Mouse (Mus musculus): Measurements from ENCODE around the gene Mctp1. TPM values are rescaled to one million over a fixed set of nuclear protein-coding genes. Genes with fewer than 3 reads are reported as not detected.
"Not testable (repeated sequence)": the region's sequence is repeated elsewhere in the genome, so short reads cannot be mapped to it uniquely, and the experiment has no call there.

Mctp1 gene
- polyA plus RNA-seq, 3 experiments from 2014 or later, result 4.7 to 32.3 (median 12.1) TPM

DNA sequence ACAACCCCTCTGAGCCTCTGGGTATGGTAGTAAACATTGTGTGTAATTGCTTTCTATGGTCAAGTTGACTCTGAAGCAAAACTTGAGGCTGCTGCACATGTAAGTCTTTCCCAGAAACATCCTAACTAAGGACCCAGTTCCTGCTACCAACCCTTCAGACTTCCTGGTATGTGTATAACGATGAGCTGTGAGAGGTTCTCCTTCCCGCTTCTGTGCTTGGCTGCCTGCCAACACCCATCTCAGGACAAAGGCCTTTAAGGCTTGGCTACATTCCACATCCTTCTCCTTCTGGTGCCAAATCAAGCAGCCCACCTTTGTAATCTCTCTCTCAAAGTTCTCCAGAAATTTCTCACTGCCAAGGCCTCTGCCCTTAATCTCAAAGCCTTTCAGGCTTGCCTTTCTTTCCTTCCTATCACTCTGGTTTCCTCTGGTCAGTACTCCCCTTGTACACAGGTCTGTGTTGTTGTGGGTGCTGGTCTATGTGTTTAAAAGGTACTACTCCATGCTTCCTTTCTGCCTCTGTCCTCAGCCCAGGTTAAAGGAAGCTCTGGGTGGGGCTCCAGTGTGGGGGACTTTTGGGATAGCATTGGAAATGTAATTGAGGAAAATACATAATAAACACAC is 99.9 kb downstream of the Mctp1 start:
- no peak for ATAC-seq

DNA sequence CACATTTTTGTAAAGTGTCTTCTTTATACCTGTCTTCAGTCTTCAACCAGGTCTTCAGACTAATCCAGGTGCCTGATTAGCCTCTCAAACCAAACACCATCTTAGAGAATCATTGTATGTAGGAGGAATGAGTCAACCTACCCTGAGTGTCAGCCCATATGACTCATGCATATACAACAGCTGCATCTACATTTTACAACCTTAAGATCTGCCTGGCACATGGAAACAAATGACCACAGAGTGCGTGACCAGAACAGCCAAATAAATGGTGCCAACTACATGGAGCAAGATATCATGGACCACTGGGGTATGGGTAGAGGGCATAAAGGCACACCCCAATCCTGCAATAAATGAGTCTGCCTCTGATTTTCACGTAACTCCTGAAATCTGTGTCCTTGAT is 131.6 kb downstream of the Mctp1 start:
- no peak for ATAC-seq

DNA sequence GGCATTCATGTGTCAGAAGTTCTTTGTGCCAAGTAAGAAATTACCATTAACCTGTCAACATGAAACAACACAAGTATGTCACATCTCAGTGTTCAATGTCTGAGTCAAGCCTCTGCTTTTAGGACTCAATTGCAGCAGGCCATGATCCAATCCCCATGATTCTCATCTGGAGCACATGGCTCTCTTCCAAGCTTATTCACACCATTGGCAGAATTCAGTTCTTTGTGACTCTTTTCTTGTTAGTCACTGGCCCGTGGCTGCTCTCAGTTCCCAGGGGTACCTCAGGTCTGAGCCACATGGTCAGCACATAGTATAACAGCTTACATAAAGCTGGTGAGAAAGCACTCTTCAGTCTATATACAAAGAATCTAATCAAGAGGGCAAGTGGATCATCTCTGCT is 138.8 kb downstream of the Mctp1 start:
- ATAC-seq, result no peak

DNA sequence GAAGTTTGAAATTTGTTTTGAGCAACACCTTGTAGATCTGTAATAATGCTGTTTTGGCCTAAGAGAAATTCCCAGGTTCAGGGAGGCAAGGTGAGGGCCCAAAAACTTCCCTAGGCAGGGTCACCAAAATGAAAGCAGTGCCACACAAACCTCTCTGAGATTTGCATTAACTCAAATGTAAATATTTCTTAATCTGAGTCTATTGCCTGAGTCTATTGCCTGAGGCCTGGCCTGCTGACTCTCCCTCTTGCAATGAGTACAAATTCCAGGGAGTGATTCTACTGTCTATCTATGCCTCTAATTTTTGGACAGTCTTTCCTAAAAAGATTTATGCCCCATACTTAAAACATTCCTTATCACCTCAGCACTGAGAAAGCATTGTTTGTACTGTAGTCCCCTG is 143.0 kb downstream of the Mctp1 start:
- no peak for ATAC-seq

DNA sequence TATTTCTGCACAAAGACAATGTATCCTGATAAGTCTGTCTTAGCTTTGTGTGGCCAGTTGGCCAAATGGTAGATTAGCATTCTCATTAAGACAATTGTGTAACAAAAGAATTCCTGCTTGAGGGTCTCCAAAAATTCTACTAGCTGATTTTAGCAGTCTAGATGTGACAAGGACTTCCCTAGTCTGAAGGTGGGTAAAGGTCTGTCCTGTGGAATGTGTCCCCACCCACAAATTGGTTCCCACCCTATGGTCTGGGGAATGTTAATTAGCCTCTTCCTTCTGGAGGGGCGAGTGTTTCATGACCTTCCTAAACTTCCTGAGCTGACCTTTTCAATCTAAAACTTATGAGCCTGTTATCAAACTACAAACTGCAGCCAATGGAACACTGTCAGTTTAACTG is 143.4 kb downstream of the Mctp1 start:
- no peak for ATAC-seq

DNA sequence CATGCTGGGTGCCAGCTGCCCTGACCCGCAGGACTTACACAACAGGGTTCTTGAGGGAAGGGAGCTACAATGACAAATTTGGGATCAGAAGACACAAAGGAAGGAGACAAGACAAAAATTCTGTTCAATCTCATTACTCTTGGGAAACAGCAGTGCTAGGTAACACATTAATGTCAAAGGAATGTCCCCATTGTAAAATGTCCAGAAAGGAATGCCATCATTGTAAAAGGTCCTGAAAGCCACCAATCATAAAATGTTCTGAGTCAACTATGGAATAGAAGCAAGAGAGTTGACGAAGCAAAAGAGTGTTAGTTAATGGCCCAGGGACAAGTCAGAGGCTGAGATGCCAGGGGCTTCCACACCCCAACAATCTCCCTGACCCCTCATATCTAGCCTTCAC is 145.6 kb downstream of the Mctp1 start:
- ATAC-seq, result no peak

DNA sequence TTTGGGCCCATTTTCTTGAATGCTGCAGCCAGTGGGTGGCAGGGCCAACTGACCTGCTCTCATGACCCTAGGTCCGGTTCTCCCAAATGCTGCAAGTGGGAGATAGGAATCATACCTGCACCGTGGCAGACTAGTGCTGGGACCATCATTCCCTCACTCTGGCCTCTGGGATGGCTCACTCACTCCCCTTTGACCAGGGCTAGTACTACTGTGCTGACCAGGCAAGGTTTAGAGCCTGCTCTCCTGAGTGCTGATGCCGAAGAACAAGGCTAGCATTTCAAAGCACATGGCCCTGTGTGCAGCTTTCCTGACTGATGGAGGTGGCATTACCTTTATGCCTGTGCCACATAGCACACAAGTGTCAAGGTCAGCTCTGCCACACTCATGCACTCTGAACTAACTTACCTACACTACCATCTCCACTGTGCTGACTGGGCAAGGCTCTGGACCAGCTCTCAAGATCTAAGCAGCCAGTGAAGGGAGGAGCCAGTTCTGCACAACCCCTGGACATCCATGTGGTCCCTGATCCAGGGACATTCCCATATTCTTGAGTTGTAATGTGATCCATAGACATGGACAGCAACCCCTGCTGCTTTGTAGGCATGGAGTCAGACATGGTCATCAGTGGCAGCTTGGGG is 146.7 kb downstream of the Mctp1 start:
- no peak for ATAC-seq

DNA sequence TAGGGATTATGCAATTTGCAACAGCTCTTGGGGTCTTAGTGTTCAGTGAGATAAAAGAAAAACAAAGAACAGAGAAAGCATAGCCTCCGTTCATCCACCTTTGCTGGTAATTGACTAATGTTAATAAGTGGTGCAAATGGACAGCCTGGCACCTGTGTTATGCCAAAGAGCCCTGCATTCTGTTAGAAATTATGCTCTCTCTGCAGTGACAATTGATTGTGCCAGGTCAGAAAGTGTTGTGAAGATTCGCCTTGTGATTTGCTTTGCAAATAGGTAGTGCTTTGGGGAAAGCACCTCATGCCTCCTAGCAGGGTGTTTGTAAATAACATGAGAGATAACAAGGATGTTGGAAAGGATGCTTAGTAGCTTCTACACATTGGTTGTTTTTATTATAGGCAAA is 163.5 kb downstream of the Mctp1 start:
- ATAC-seq, result no peak

DNA sequence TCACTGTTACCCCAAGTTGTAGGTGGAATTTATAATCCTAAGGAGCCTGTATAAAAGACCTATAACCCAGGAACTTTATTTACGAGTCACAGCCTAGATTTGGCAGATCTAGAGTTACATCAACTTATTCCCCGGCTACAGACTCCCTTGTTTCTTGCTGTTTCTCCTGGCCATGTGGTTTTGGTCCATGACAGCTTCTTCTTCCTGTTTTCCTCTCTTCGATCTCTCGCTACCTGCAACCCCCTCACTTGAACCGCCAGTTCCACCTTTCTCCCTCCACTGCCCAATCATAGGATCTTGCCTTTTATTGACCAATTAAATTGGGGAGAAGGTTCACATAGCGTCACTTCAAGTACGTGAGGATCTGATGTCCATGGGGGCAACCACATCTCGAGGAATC is 176.6 kb downstream of the Mctp1 start:
- ATAC-seq, result no peak

DNA sequence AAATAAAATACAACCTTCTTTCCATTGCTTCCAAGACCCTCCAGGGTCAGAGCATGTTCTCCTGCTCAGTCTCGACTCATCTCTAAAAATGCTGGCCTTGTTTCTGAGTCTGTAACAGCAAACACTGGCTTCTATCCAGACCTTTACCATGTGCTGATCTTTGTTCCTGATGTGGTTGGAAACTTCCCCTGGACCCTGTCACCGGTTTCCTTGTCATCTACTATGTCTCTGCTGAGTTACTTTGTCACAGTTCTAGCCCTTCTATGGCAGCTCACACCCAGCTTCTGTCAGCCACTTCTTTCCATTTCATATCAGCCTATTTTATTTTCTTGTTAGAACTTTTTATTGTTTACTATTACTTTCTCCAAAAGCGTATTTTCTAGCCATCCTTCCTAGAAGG is 177.3 kb downstream of the Mctp1 start:
- ATAC-seq, result no peak

DNA sequence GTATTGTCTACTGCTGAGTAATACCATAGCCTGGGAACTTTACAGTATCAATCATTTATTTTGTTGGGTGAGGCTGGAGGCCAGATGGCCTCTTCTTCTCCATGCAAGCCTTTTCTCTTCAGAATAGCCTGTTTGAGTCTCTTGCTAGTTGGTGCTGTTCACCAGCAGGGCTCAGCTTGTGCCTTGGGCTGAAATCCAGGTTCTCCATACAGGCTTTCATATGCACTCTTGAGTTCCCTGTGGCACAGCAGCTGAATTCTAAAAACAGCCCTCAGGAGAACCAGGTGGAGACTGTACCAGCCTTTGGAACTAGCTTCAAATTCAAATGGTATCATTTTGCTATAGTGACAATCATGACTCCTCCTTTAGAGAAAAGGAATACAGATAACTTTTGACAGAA is 179.7 kb downstream of the Mctp1 start:
- no peak for ATAC-seq

DNA sequence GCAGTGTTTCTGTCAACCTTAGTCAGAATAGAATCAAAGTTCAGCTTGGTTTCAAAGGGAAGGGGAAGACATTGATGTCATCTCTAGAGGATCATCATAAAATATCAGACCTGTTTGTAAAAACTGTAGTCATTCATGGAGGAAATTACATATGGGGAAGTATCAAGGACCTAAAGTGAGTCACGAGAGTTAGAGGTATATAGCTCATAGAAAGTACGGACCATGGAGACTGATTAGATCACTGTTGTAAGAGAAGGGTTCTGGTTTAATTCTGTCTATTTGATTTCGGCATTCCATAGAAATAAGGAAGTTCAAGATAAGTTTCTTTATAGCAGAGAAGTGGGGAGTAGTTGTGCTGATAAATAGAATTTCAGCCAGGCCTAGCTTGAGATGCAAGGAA is 181.7 kb downstream of the Mctp1 start:
- ATAC-seq, result no peak

DNA sequence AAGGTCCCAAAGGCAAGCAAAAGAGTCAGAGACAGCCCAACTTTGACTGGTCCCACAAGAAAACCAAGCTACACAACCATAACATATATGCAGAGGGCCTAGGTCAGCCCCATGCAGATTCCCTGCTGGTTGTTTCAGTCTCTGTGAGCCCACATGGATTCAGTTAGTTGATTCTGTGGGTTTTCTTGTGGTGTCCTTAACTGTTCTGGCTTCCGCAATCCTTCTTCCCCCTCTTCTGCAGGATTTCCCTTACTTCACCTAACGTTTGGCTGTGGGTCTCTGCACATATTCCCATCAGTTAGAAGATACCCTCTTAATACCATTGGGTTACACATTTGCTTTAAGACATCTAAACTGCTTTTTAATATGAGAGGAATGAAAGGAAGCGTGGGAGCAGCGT is 183.1 kb downstream of the Mctp1 start:
- no peak for ATAC-seq

DNA sequence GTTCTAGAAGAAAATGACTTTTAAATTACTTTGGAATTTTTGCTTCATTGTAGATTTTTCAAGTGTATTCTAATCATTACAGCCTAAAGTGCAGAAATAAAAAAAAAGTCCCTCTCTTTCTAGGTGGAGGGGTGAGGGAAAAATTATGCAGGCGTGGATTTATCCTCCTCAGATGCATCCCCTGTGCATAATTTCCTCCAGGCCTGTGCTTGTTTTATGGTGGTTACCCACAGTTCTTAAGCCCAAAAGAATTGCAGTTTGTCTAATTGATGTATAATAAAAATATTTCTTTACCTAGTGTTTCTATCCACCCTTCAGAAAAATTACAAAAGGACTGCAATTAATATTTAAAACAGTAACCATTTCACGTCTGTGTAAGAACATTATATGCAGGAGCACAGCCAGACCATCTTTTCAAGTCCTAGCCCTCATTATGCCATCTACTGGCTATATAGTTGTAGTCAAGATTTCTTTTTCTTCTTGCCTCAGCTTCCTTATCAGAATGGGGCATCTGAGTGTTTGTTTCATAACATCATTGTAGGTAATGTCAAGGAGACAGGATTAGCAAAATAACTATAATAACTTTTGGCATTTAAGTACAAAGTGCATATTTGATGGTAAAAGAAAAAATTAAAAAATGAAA is 184.4 kb downstream of the Mctp1 start:
- ATAC-seq, result no peak

DNA sequence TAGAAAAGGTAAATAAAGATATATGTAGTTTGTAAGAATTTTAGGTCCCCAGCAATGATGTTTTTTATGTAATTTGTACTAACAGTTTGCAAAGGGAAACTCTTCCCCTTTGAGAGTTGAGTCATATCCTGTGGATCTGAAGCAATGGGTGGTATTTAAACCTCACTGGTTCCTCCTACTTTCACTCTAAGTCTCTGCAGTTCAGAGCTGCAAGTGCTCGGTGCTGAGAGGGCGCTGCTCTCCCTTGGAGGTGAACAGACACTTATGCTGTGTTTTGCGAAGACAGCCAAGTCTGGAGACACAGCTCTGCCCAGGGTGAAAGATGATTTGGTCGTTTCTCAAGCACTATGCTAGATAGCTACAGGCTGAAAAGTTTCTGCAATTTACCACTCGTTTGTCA is 195.1 kb downstream of the Mctp1 start:
- ATAC-seq, result peak; percentile 99

DNA sequence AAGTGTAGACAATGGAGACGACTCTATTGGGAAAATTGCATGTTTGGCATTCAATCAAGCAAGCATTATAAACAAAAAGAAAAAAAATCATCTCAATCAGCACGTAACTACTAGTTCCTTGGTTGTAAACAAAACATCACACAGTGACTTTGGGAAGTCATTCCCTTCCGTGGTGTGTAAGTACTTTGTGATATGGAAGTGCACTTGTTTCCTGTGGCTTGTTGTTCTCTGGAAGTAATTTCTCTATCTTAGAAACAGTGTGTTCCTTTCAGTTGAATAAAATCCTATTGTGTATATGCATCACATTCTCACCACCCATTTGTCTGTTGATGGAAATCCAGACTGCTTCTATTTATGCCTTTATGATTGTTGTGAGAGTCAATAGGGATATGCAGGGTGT is 201.1 kb downstream of the Mctp1 start:
- no peak for ATAC-seq

DNA sequence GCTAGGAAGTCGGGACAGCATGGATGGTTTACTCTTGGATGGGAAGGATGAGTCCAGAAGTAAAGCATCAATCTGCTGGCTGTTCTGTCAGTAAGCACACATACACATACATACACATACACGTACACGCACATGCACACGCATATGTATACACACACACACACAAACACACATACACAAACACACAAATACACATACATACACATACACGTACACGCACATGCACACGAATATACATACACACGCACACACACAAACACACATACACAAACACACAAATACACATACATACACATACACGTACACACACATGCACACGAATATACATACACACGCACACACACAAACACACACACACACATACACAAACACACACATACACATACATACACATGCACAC is 206.4 kb downstream of the Mctp1 start:
- not testable (repeated sequence) for ATAC-seq

DNA sequence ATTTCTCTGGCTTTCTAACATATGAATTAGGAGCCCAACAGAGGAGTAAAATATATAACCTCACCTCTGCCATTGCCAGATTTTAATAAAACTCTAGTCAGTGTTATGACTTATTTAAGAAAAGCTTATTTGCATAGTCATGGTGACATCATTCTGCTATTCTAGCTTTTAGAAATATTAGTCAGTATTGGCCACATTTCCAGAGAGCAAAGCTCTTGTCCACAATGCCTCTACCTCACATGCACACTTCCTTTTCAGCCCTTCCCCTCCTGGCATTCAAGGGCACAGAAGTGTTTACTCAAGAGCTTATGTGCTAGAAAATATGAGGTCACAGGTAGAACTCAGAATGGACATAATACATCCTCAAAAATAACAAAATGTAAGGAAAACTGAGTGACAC is 206.9 kb downstream of the Mctp1 start:
- no peak for ATAC-seq

DNA sequence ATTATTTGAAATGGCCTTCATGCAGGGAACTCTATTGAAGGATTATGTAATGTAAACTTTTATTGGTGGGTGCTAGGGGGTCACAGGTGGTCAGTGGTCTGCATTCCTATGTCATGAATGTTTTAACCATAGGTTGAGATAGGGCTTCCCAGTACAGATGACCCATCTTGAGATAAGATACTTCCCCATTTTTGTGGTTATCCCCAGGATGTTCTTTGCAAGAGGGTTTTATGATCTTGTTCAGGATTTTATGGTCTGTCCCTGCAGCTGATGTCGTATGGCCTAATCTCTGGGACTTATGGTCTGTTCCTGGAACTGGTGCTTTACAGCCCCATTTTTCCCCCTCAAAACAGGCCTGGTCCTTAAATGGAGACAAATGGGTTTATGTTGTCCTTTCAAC is 207.4 kb downstream of the Mctp1 start:
- no peak for ATAC-seq

DNA sequence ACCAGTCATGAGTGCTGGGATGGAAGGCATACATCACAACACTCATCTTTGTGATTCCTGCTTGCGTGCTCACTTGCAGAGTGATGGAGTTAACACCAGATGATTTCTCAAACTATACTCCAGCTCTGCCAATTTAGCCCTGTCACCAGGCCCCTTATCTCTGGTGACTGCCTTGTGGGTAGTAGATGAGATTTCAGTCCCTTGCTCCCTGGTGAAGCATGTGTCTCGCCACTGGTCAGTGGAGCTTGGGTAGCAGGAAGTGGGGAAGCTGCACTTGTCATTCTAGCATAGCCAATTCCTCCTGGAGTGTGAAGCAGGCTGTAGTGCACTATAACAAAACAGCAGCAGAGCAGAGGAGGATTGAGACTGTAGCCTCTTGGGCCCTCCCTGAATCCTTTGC is 208.6 kb downstream of the Mctp1 start:
- ATAC-seq, result no peak

DNA sequence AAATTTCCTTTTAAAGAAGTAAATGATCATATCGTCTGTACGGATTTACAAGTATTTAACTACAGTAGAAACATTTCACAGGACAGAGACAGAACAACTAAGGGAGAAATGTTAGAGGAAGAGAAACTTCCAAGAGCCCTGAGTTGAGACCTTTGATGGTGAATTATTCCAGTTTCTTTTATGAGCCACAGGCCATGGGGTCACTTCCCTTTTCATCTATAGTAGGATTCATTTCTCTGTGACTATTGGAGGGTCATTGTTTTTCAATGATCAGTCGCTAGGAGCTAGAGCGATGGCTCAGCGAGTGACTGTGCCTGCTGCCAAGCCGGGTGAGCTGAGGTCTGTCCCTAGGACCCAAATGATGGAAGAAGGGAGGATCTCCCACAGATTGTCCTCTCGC is 212.7 kb downstream of the Mctp1 start:
- no peak for ATAC-seq

DNA sequence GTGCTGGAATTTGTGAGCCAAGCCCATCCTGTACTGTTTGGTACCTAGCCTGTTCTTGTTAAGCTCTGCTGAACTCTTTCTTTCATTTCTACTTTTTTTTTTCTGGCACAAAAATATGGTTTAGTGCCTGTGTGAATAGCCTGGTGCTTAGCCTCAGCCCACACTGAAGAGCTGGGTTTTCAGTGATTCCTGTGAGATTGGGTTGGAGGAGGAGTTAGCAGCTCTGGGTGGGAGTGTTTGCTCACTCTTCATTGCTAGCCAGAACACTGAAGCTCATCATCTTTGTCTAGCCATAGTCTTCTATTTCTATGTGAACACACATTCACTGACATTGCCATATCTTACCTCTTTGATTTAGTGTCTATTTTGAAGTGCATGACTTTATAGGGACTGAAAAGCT is 225.1 kb downstream of the Mctp1 start:
- no peak for ATAC-seq

DNA sequence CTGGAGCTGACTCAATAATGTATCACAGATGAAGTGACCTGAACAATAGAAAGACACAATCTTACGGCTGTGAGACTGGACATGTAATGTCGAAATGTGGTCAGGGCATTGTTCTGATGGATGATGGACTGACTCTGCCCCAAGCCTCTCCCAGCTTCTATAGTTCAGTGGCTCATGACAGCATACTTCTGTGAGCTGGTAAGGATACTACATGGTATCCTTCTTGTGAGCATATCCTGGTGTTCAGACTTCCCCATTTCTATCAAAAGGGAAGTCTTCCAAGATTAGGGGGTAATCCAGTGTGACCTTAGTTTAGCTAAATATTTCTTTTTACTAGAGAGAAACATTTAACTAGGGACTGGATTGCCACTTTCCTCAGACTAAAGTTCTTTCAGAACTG is 227.2 kb downstream of the Mctp1 start:
- no peak for ATAC-seq

DNA sequence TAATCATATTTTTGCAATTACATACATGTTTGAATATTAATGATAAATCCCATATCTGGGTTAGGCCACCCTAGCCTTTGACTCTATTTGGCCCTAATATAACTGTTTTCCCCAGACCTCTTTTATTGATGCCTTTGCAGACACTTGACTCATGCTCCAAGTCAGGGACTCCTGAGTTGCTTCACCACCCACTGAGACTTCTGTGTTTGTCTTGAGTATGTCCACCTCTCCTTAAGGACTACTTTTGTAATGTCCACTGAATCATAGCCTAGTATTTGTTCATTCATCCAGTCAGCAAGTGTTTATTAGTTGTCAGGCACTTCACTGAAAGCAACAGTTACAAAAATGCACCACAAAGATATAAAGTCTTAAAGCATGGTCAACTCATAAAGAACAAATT is 235.8 kb downstream of the Mctp1 start:
- no peak for ATAC-seq

DNA sequence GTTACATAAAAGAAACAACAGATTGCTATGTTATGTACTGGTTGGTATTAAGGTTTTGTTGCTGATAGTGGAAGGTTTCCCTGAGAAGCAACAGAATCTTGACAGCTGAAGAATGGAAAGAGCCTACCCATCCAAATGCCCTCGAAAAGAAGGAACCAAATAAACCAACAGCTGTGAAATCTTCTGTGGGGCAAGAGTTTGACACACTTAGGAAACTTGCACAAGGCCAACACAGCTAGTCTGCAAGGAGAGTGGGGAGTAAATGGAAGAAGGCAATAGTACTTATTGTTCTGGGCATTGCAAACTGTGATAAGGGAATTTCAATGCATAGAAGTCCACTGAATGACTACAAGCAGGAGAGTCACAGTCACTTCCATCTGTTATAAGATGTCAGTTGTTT is 236.2 kb downstream of the Mctp1 start:
- no peak for ATAC-seq
